Mouse (Mus musculus) ES-E14 (cell line): Measurements from ENCODE around the gene Mcl1.

Experiments used
- CHD2 ChIP-seq: IDR thresholded peaks from 2 replicates; pipeline ENCODE4 v1.6.1; 2014; ENCODE audit warnings: mild to moderate bottlenecking, low read depth, low read length, inconsistent platforms
- HCFC1 ChIP-seq: IDR thresholded peaks from 2 replicates; pipeline ENCODE4 v1.6.1; 2012; ENCODE audit warnings: low read length, inconsistent platforms, borderline replicate concordance; ENCODE audit not compliant: insufficient read depth
- ZNF384 ChIP-seq: IDR thresholded peaks from 2 replicates; pipeline ENCODE4 v1.6.1; 2012; ENCODE audit warnings: low read depth, low read length, inconsistent platforms

DNA sequence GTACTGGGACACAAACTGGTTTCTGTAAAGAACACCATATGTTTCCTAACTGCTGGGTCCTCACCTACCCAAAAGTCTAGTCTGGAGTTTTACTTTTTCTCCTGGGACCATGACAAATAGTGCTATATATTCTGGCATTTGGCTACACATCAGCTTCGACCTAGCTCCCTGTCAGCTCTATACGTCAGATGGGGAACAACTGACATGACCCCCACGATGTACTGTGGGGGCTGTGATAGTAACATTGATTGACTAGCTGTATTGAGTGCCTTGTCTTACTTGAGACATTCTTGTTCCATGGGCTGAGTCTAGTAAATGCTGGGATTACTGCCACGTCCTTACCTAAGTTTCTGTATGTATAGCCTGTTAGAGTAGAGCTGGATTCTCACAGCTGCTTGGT lies 8.9 kb downstream of the Mcl1 start:
- TF ChIP-seq ZNF384 (no peak), HCFC1 (no peak), CHD2 (no peak)
